Mouse (Mus musculus): Measurements from ENCODE around the gene Hecw2.

GRCm38 (mm10) chr1:53820041-53820632, 374.8 kb downstream of the Hecw2 start:
- TF ChIP-seq EP300 (optimal IDR thresholded peaks at IDR 0.05): no peak
- no peak for TF ChIP-seq CTCF (IDR thresholded peaks at IDR 0.05; ENCODE audit: low read depth)
